Mouse (Mus musculus): ENCODE measurements at regions not wholly inside any gene's neighbourhood (a gene's known extent, or its start where the extent isn't known, plus 50 kb on each side); places are given as distances from the start of the nearest gene placed in this dataset.

GRCm38 (mm10) chr17:51683318-51683717 is 149.8 kb downstream of the Satb1 start:
- no peak for DNase-seq (ENCODE audit: low spot score)

GRCm38 (mm10) chr17:51682368-51682767 is 150.7 kb downstream of the Satb1 start:
- no peak for DNase-seq (ENCODE audit: low spot score)

GRCm38 (mm10) chr17:51677451-51677850 is 155.6 kb downstream of the Satb1 start:
- DNase-seq (ENCODE audit: low spot score): no peak

- DNase-seq (ENCODE audit: low spot score): no peak
Measured at GRCm38 (mm10) chr17:51658408-51658807, 174.7 kb downstream of the Satb1 start.

GRCm38 (mm10) chr17:51653881-51654280 is 179.2 kb downstream of the Satb1 start:
- DNase-seq (ENCODE audit: low spot score): no peak

- no peak for DNase-seq (ENCODE audit: low spot score)
Measured at GRCm38 (mm10) chr17:51651880-51652279, 181.2 kb downstream of the Satb1 start.

- DNase-seq (ENCODE audit: low spot score): no peak
Measured at GRCm38 (mm10) chr17:51649213-51649815, 183.8 kb downstream of the Satb1 start.

- DNase-seq (ENCODE audit: low spot score): no peak
Measured at GRCm38 (mm10) chr17:51646416-51646815, 186.7 kb downstream of the Satb1 start.

GRCm38 (mm10) chr17:51645866-51646265 is 187.2 kb downstream of the Satb1 start:
- DNase-seq (ENCODE audit: low spot score): no peak

- DNase-seq (ENCODE audit: low spot score): no peak
Measured at GRCm38 (mm10) chr17:51642682-51643081, 190.4 kb downstream of the Satb1 start.

GRCm38 (mm10) chr17:51635913-51636312 is 197.2 kb downstream of the Satb1 start:
- DNase-seq (ENCODE audit: low spot score): no peak

- no peak for DNase-seq (ENCODE audit: low spot score)
Measured at GRCm38 (mm10) chr17:51631574-51631973, 201.5 kb downstream of the Satb1 start.

- DNase-seq (ENCODE audit: low spot score): no peak
Measured at GRCm38 (mm10) chr17:51620528-51620927, 212.6 kb downstream of the Satb1 start.

- DNase-seq (ENCODE audit: low spot score): no peak
Measured at GRCm38 (mm10) chr17:51585263-51585662, 247.8 kb downstream of the Satb1 start.

- DNase-seq (ENCODE audit: low spot score): no peak
Measured at GRCm38 (mm10) chr17:51583984-51584880, 248.9 kb downstream of the Satb1 start.

- no peak for DNase-seq (ENCODE audit: low spot score)
Measured at GRCm38 (mm10) chr17:51583277-51583676, 249.8 kb downstream of the Satb1 start.

- no peak for DNase-seq (ENCODE audit: low spot score)
Measured at GRCm38 (mm10) chr17:51555854-51556253, 277.2 kb downstream of the Satb1 start.

GRCm38 (mm10) chr17:51554446-51554845 is 278.6 kb downstream of the Satb1 start:
- DNase-seq (ENCODE audit: low spot score): no peak

- DNase-seq (ENCODE audit: low spot score): no peak
Measured at GRCm38 (mm10) chr17:51552277-51553015, 280.6 kb downstream of the Satb1 start.

GRCm38 (mm10) chr17:51546999-51547398 is 286.1 kb downstream of the Satb1 start:
- DNase-seq (ENCODE audit: low spot score): no peak

GRCm38 (mm10) chr17:51542544-51542943 is 290.5 kb downstream of the Satb1 start:
- DNase-seq (ENCODE audit: low spot score): no peak

GRCm38 (mm10) chr17:51534678-51535077 is 298.4 kb downstream of the Satb1 start:
- DNase-seq (ENCODE audit: low spot score): no peak
